ENCODE assay signal across 20 mouse cellular contexts in the genomic region with DNA sequence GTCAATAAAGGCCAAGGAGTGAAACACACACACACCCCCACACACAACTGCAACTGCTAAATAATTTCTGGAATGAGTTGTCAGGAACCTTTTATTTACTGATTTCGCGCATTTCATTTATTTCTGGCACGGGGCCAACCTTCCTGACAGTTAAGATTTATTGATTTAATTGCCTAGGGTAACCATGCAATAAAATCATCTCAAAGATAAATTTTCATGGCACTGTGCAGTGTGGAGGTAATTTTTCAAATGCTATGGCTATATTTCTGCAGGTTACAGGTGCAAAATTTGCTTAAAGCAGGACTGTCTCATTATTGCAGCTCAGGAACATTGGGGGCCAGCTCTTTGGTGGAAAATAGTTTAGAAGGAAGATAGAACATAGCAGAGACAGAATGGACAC. TPM values are rescaled to one million over a fixed set of nuclear protein-coding genes. Genes with fewer than 3 reads are reported as not detected.
DNase-seq lines count a peak whose midpoint lies in the region; ATAC-seq lines count a peak whose summit lies in the region.
"Had no signal": no experiment of that assay in that cellular context is flagged by ENCODE, and none has a peak within 500 bp of the region (broad histone marks: within the 10 kb centered on the region; RNA-seq: fewer than 3 reads in every experiment).

No protein-coding gene starts in this region.

- no peak overlapping the region for H3K4me3 ChIP-seq in hindbrain, embryonic 13.5 days
- H3K4me3 ChIP-seq in hindbrain, embryonic 10.5 days: no peak overlapping the region
- H3K4me3 ChIP-seq: embryonic facial prominence, embryonic 12.5 days; layer of hippocampus, adult 2 months; left cerebral cortex, adult 2 months; limb, embryonic 13.5 days had no signal

- DNase-seq in hindbrain, embryonic 10.5 days (ENCODE audit: low spot score): no peak
- DNase-seq in Muller cell, postnatal 12 days (ENCODE audit: inconsistent ontology term): peak; percentile 36
- peak; percentile 54 for DNase-seq in forelimb bud, embryonic 11.5 days (ENCODE audit: low read depth, low spot score)
- DNase-seq in mesoderm, embryonic 11.5 days (ENCODE audit: low read depth, low spot score): peak; percentile 46
- no peak for DNase-seq in urinary bladder, postnatal 4 days (ENCODE audit: low spot score in 2 of 2)
- DNase-seq in right cerebral cortex, postnatal 14 days: no peak
- DNase-seq: forebrain, postnatal 0 days; gastrocnemius, postnatal 10 days had no signal

- H3K4me2 ChIP-seq in hindbrain, embryonic 13.5 days: no peak overlapping the region
- H3K4me2 ChIP-seq: embryonic facial prominence, embryonic 12.5 days; limb, embryonic 13.5 days had no signal

- 51% methylated on average over 3 of the region's 3 CpGs for WGBS in hindbrain, embryonic 13.5 days
- WGBS in hindbrain, embryonic 10.5 days: 69% methylated on average over 3 of the region's 3 CpGs

- no peaks in the 10 kb centered on the region for H3K36me3 ChIP-seq in hindbrain, embryonic 13.5 days
- no peaks in the 10 kb centered on the region for H3K36me3 ChIP-seq in hindbrain, embryonic 10.5 days
- H3K36me3 ChIP-seq: embryonic facial prominence, embryonic 12.5 days; limb, embryonic 13.5 days had no signal

- H3K27ac ChIP-seq in hindbrain, embryonic 13.5 days: 0 out of 2 replicates have a peak overlapping the region, but pooled peaks have one; percentile 12
- no peak overlapping the region for H3K27ac ChIP-seq in hindbrain, embryonic 10.5 days
- H3K27ac ChIP-seq: embryonic facial prominence, embryonic 12.5 days; layer of hippocampus, adult 2 months; left cerebral cortex, adult 2 months; limb, embryonic 13.5 days; liver, embryonic 14.5 days had no signal

- no peak overlapping the region for H3K9ac ChIP-seq in hindbrain, embryonic 13.5 days
- H3K9ac ChIP-seq: embryonic facial prominence, embryonic 12.5 days; forebrain, postnatal 0 days; limb, embryonic 13.5 days; liver, embryonic 14.5 days had no signal

- ATAC-seq in hindbrain, embryonic 13.5 days (ENCODE audit: low FRiP score): peak; percentile 57
- ATAC-seq: forebrain, postnatal 0 days; lung, postnatal 0 days had no signal

- no peaks in the 10 kb centered on the region for H3K9me3 ChIP-seq in hindbrain, embryonic 13.5 days
- no peaks in the 10 kb centered on the region for H3K9me3 ChIP-seq in hindbrain, embryonic 10.5 days
- H3K9me3 ChIP-seq: embryonic facial prominence, embryonic 12.5 days; limb, embryonic 13.5 days had no signal

- H3K4me1 ChIP-seq in hindbrain, embryonic 13.5 days (replicated peaks): no peaks in the 10 kb centered on the region
- no peaks in the 10 kb centered on the region for H3K4me1 ChIP-seq in hindbrain, embryonic 10.5 days (replicated peaks)
- H3K4me1 ChIP-seq: embryonic facial prominence, embryonic 12.5 days; limb, embryonic 13.5 days had no signal

- no peaks in the 10 kb centered on the region for H3K27me3 ChIP-seq in hindbrain, embryonic 13.5 days
- no peaks in the 10 kb centered on the region for H3K27me3 ChIP-seq in hindbrain, embryonic 10.5 days (ENCODE audit: insufficient read depth, poor library complexity, severe bottlenecking)
- H3K27me3 ChIP-seq: embryonic facial prominence, embryonic 12.5 days; limb, embryonic 13.5 days had no signal

RNA-seq across cellular contexts. Expression of gene 1700020N15Rik, which starts 53.4 kb away (rescaled TPM):
- polyA plus RNA-seq in hindbrain, embryonic 13.5 days (2015; fragmentation: Nextera tagmentation; extraction: Ambion mirVana): not detected in 2 replicates
- polyA plus RNA-seq in hindbrain, embryonic 10.5 days (2016; fragmentation: Nextera tagmentation; extraction: Ambion mirVana): 0.55 TPM in 1 of 2 replicates, not detected in the other
- polyA plus RNA-seq: embryonic facial prominence, embryonic 12.5 days; forebrain, postnatal 0 days; heart, postnatal 0 days; kidney, embryonic 16.5 days; limb, embryonic 13.5 days; liver, embryonic 14.5 days; lung, postnatal 0 days; midbrain, postnatal 0 days; small intestine, adult 2 months; urinary bladder, adult 2 months had no signal

Comparison
In these comparisons a context has a peak if more than half of its experiments do, and no peak if none do; other contexts are left out.
1. DNase-seq: peak in Muller cell, postnatal 12 days (single experiment), forelimb bud, embryonic 11.5 days (single experiment) and mesoderm, embryonic 11.5 days (single experiment); none in hindbrain, embryonic 10.5 days (single experiment), urinary bladder, postnatal 4 days (0 of 2) and right cerebral cortex, postnatal 14 days (single experiment).